Mouse (Mus musculus) layer of hippocampus, postnatal 25 days (tissue): ENCODE data around the gene 1110002E22Rik. TPM values are rescaled to one million over a fixed set of nuclear protein-coding genes. Genes with fewer than 3 reads are reported as not detected.

Experiments used
- DNase-seq, 2 experiments: peaks; one replicate each; pipeline ENCODE4 v3.0.0; 2022; ENCODE audit warnings: mixed read lengths in 2 of 2, low spot score in 1 of 2; ENCODE audit errors: extremely low spot score in 1 of 2
- total RNA-seq, 2 experiments: library from RNA; stranded (reverse); gene quantifications; 2 replicates each; pipeline ENCODE4 v1.2.3; 2021

The 1110002E22Rik gene
- total RNA-seq, 2 experiments from 2014 or later, result 1.5 to 2.4 TPM

- no peak for DNase-seq
These were observed 2.2 kb upstream of the 1110002E22Rik start for GRCm38 (mm10) chr3:138062673-138063072.

- no peak for DNase-seq
These were observed 1.0 kb upstream of the 1110002E22Rik start for GRCm38 (mm10) chr3:138063731-138064329.

GRCm38 (mm10) chr3:138065930-138066329, 1.1 kb downstream of the 1110002E22Rik start:
- no peak for DNase-seq

GRCm38 (mm10) chr3:138066348-138066856, 1.6 kb downstream of the 1110002E22Rik start:
- no peak for DNase-seq

GRCm38 (mm10) chr3:138067288-138067687, 2.4 kb downstream of the 1110002E22Rik start, which contains the start of gene Gm5105:
TSS of gene Gm5105 (minus strand) at chr3:138067388.
- no peak for DNase-seq

- DNase-seq, result no peak
These were observed 3.3 kb downstream of the 1110002E22Rik start for GRCm38 (mm10) chr3:138068103-138068502.

- no peak for DNase-seq
These were observed 5.1 kb downstream of the 1110002E22Rik start for GRCm38 (mm10) chr3:138069756-138070511.

GRCm38 (mm10) chr3:138071004-138071403, 6.2 kb downstream of the 1110002E22Rik start:
- DNase-seq, result no peak

- no peak for DNase-seq
These were observed 6.7 kb downstream of the 1110002E22Rik start for GRCm38 (mm10) chr3:138071476-138072073.

- DNase-seq, result no peak
These were observed 9.4 kb downstream of the 1110002E22Rik start for GRCm38 (mm10) chr3:138074214-138074613.

- peak in 1 of 2 experiments; percentile 27 for DNase-seq
These were observed 10.4 kb downstream of the 1110002E22Rik start for GRCm38 (mm10) chr3:138075209-138075608.

GRCm38 (mm10) chr3:138077476-138078340, 12.9 kb downstream of the 1110002E22Rik start:
- DNase-seq, result no peak

GRCm38 (mm10) chr3:138078701-138079100, 13.8 kb downstream of the 1110002E22Rik start:
- DNase-seq, result no peak

- DNase-seq, result no peak
These were observed 18.3 kb downstream of the 1110002E22Rik start for GRCm38 (mm10) chr3:138083073-138083637.

- no peak for DNase-seq
These were observed 19.0 kb downstream of the 1110002E22Rik start for GRCm38 (mm10) chr3:138083896-138084295.

- DNase-seq, result peak in 1 of 2 experiments; percentile 19
These were observed 30.4 kb downstream of the 1110002E22Rik start for GRCm38 (mm10) chr3:138095301-138095700.

- DNase-seq, result no peak
These were observed 30.9 kb downstream of the 1110002E22Rik start for GRCm38 (mm10) chr3:138095718-138096117.

- DNase-seq, result no peak
These were observed 31.6 kb downstream of the 1110002E22Rik start for GRCm38 (mm10) chr3:138096263-138097028.

GRCm38 (mm10) chr3:138097718-138098117, 32.9 kb downstream of the 1110002E22Rik start:
- DNase-seq, result no peak
